Mouse (Mus musculus) hindbrain, embryonic 14.5 days (tissue): ENCODE measurements around the gene Mcat. TPM values are rescaled to one million over a fixed set of nuclear protein-coding genes. Genes with fewer than 3 reads are reported as not detected.
A peak's percentile ranks its signal among the peaks of the same experiment; 100 is the strongest.

Experiments
- ATAC-seq: fragments of 200-750 bp; cut with Nextera tagmentation; 2 replicates; pipeline ENCODE4 v1.8.0; 2017; ENCODE audit warnings: moderate number of reproducible peaks, mild to moderate bottlenecking, moderate TSS enrichment, moderate library complexity; ENCODE audit not compliant: low FRiP score
- DNase-seq: peaks from one replicate; pipeline ENCODE4 v3.0.0-alpha.2; 2015; ENCODE audit warnings: low spot score
- H3K27ac ChIP-seq: fragments of 300-500 bp; sonication (generic); 2 replicates; pipeline ENCODE4 v1.5.1; 2014; ENCODE audit warnings: mild to moderate bottlenecking, moderate library complexity
- H3K27me3 ChIP-seq: fragments of 300-500 bp; sonication (generic); 2 replicates; pipeline ENCODE4 v1.6.1; 2014; ENCODE audit warnings: mild to moderate bottlenecking, low read length, mixed read lengths; ENCODE audit not compliant: control insufficient read depth, insufficient read depth
- H3K36me3 ChIP-seq: fragments of 300-500 bp; sonication (generic); replicated peaks from 2 replicates; pipeline ENCODE4 v1.6.1; 2014; ENCODE audit not compliant: control insufficient read depth, insufficient read depth
- H3K4me1 ChIP-seq: fragments of 300-500 bp; sonication (generic); replicated peaks from 2 replicates; pipeline ENCODE4 v1.6.1; 2014; ENCODE audit warnings: antibody characterized with exemption, low read length, mixed read lengths; ENCODE audit not compliant: control insufficient read depth, insufficient read depth
- H3K4me2 ChIP-seq: fragments of 300-500 bp; sonication (generic); replicated peaks from 2 replicates; pipeline ENCODE4 v1.6.1; 2014; ENCODE audit warnings: mild to moderate bottlenecking, moderate library complexity
- H3K4me3 ChIP-seq: fragments of 300-500 bp; sonication (generic); replicated peaks from 2 replicates; pipeline ENCODE4 v1.5.1; 2014; ENCODE audit warnings: mild to moderate bottlenecking, low read length
- H3K9ac ChIP-seq: fragments of 300-500 bp; sonication (generic); 2 replicates; pipeline ENCODE4 v1.6.1; 2014
- H3K9me3 ChIP-seq: fragments of 300-500 bp; sonication (generic); 2 replicates; pipeline ENCODE4 v1.6.1; 2016; ENCODE audit warnings: low read length; ENCODE audit not compliant: control insufficient read depth
- WGBS: fragments of 180-500 bp; shearing (Covaris S2); extraction: QIAGEN DNeasy Blood & Tissue Kit; methylation state at CpG from one replicate; pipeline ENCODE4 v1.1.7; 2014; 5-methylcytosine and 5-hydroxymethylcytosine counted together
- polyA plus RNA-seq: library from polyadenylated mRNA; unstranded; fragments of >200 nt; fragmentation: Nextera tagmentation; extraction: Ambion mirVana; gene quantifications from 2 replicates; pipeline ENCODE4 v1.2.1, GENCODE M21; 2014

Mcat gene
- polyA plus RNA-seq, 1 experiment from 2014 or later = 37.6 TPM

GRCm38 (mm10) chr15:83524333-83524729 is 39.3 kb downstream of the Mcat start:
- peaks cover 32% of the 10 kb centered on the region for H3K27me3 ChIP-seq
- H3K36me3 ChIP-seq = no peaks in the 10 kb centered on the region
- H3K4me1 ChIP-seq = peaks cover 10% of the 10 kb centered on the region; the same call in 1 of the 2 replicates
- no peak for ATAC-seq
- H3K4me3 ChIP-seq = no peak overlapping the region
- no peak overlapping the region for H3K9ac ChIP-seq
- no peak overlapping the region for H3K4me2 ChIP-seq
- no peak overlapping the region for H3K27ac ChIP-seq
- DNase-seq = no peak
- 73% methylated on average over 3 of the region's 3 CpGs for WGBS
- H3K9me3 ChIP-seq = no peaks in the 10 kb centered on the region

GRCm38 (mm10) chr15:83523638-83524332 is 39.8 kb downstream of the Mcat start:
- ATAC-seq = no peak
- no peak overlapping the region for H3K4me3 ChIP-seq
- peaks cover 10% of the 10 kb centered on the region; the same call in 1 of the 2 replicates for H3K4me1 ChIP-seq
- H3K27ac ChIP-seq = no peak overlapping the region
- DNase-seq = no peak
- 0 out of 2 replicates have a peak overlapping the region, but pooled peaks have one; percentile 8 for H3K9ac ChIP-seq
- peaks cover 32% of the 10 kb centered on the region for H3K27me3 ChIP-seq
- no peak overlapping the region for H3K4me2 ChIP-seq
- H3K36me3 ChIP-seq = no peaks in the 10 kb centered on the region
- H3K9me3 ChIP-seq = no peaks in the 10 kb centered on the region
- 42% methylated on average over 14 of the region's 14 CpGs for WGBS

- no peak overlapping the region for H3K4me3 ChIP-seq
- no peak overlapping the region for H3K27ac ChIP-seq
- H3K4me1 ChIP-seq = peaks cover 10% of the 10 kb centered on the region; the same call in 1 of the 2 replicates
- H3K9me3 ChIP-seq = no peaks in the 10 kb centered on the region
- 11% methylated on average over 7 of the region's 7 CpGs for WGBS
- DNase-seq (no peak), ATAC-seq (no peak)
- no peak overlapping the region for H3K4me2 ChIP-seq
- H3K36me3 ChIP-seq = no peaks in the 10 kb centered on the region
- peaks cover 31% of the 10 kb centered on the region for H3K27me3 ChIP-seq
- H3K9ac ChIP-seq = 0 out of 2 replicates have a peak overlapping the region, but pooled peaks have one; percentile 8
Observed at GRCm38 (mm10) chr15:83523196-83523595, 40.4 kb downstream of the Mcat start.

DNA sequence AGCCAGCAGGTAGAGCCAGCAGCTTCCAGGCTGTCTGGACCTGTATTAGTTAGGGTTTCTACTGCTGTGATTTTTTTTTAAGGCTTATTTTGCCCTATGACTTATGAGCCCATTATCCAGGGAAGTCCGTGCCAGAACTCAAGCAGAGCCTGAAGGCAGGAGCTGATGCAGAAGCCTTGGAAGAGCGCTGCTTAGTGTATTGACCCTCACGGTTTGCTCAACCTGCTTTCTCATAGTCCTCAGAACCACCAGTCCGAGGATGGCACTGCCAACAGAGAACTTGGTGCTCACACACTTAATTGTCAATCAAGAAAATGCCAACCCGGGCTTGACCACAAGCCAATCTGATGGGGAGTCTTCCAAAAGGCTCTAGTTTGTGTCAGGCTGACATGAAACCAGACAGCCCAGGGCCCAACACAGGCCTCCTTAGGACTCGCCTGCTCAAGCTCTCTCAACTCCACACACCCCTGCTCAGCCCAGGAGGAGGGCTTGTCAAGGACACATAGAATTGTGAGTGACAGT is 42.7 kb downstream of the Mcat start:
- peaks cover 9% of the 10 kb centered on the region for H3K27me3 ChIP-seq
- H3K4me3 ChIP-seq = no peak overlapping the region
- no peaks in the 10 kb centered on the region for H3K9me3 ChIP-seq
- DNase-seq = no peak
- WGBS = 88% methylated on average over 6 of the region's 6 CpGs
- ATAC-seq = no peak
- H3K4me2 ChIP-seq = no peak overlapping the region
- H3K27ac ChIP-seq = no peak overlapping the region
- peaks cover 10% of the 10 kb centered on the region; the same call in 1 of the 2 replicates for H3K4me1 ChIP-seq
- no peaks in the 10 kb centered on the region for H3K36me3 ChIP-seq
- H3K9ac ChIP-seq = no peak overlapping the region

GRCm38 (mm10) chr15:83518215-83519048 is 45.2 kb downstream of the Mcat start:
- DNase-seq = peak; percentile 84
- Histone ChIP-seq H3K4me2 (no peak overlapping the region), H3K4me1 (peaks cover 5% of the 10 kb centered on the region; the same call in 1 of the 2 replicates), H3K27me3 (no peaks in the 10 kb centered on the region), H3K9ac (no peak overlapping the region), H3K4me3 (no peak overlapping the region), H3K36me3 (no peaks in the 10 kb centered on the region), H3K27ac (no peak overlapping the region), H3K9me3 (no peaks in the 10 kb centered on the region)
- peak; percentile 34; the same call in 1 of the 2 replicates for ATAC-seq
- 35% methylated on average over 20 of the region's 20 CpGs for WGBS

DNA sequence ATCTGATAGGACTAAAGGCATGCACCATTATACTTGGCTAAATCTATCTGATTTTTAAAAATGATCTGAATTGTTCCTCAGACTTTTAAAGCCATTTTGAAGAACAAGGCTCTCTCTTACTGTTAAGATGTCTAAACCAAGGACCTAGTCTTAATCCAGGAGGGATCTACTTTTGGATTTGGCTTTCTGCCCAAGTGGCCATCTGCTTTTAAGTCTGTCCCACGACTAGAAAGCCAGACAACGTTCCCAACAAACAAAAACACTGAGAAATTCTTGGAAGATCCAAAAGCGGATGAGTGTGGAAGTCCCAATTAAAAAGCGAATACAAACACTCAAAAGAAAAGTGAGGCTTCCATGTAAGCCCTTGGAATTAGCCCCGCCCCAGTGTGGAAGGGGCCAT is 48.6 kb downstream of the Mcat start:
- WGBS = 75% methylated on average over 5 of the region's 5 CpGs
- H3K27me3 ChIP-seq = no peaks in the 10 kb centered on the region
- no peak overlapping the region for H3K9ac ChIP-seq
- H3K9me3 ChIP-seq = no peaks in the 10 kb centered on the region
- no peak for ATAC-seq
- H3K27ac ChIP-seq = no peak overlapping the region
- no peak overlapping the region for H3K4me2 ChIP-seq
- no peak overlapping the region for H3K4me3 ChIP-seq
- no peaks in the 10 kb centered on the region for H3K36me3 ChIP-seq
- DNase-seq = no peak
- H3K4me1 ChIP-seq = 0 out of 2 replicates have a peak, but pooled peaks cover 1% of the 10 kb centered on the region

DNA sequence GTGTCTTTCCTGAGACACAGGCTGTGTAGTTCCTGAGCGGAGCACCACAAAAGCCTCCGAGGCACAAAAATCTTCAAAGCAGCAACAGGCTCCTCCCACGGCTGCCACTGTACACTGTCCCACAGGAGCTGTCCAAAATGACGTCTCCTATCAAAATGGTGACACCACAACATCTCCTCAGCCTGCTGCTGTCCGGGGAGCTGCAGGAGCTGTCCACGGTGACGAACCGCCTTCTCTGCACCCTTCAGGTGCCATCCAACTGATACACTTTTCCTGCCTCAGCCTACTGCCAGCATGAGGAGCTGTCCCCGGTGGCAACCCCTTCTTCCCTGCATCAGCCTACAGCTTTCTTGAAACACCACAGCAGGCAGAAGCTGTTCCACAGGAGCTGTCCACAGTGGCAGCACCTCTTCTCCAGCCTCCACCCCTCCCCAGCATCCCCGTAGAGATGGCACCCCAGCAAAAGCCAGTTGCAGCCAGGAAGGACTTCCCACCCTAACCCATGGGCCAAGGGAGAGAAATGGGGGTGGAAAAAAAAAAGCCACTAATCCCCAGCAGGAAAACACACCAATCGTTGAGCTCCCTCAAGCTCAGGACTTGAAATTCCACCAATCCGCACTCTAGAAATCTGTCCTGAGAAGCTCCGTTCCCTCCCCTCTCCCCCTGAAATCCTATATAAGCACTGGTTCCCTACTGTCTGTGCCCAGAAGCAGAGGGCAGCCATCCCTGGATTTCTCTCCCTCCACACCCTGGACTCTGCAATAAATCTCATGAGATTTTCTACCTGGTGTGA is 50.9 kb downstream of the Mcat start:
- Histone ChIP-seq H3K4me3 (no peak overlapping the region), H3K4me1 (peaks cover 14% of the 10 kb centered on the region)

DNA sequence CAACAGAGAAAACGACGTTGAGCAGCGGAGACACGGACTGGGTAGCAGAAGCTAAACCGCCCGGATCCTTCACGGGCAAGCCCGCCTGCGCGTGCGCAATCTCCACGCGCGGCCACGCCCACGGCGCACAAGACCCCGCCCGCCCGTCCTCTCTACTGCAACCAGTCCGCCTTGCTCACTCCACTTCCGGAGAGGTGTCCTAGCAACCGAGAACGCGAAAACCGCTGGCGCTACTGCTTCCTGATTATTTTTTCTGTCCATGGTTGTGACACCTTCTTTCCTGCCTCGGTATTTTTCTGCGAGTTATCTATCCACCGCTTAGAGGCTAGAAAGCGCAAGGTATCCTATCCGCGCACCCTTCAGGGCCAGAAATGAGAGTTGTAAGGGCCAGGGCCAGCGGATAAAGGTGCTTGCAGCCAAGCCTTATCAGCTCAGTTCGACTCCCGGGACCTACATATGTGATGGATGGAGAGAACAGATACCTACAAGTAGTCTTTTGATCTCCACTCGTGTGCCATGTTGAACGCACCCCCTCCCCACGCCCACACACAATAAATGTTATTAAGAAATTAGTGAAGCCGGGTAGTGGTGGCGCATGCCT is 52.7 kb downstream of the Mcat start, which contains the start of gene Ttll1:
Gene Ttll1, minus strand, starts transcription at position 89 of the 601 bp plus-strand sequence.
- Histone ChIP-seq H3K9ac (peak within 1 kb of the TSS; percentile 77), H3K4me2 (peak within 1 kb of the TSS; percentile 57), H3K36me3 (0 out of 2 replicates have a peak, but pooled peaks cover 1% of the 10 kb centered on the region), H3K4me1 (peaks cover 14% of the 10 kb centered on the region), H3K27me3 (no peaks in the 10 kb centered on the region), H3K9me3 (no peaks in the 10 kb centered on the region), H3K27ac (peak within 1 kb of the TSS; percentile 93), H3K4me3 (peak within 1 kb of the TSS; percentile 61)
- WGBS = 14% methylated on average over 41 of the region's 41 CpGs
- DNase-seq (peak; percentile 99), ATAC-seq (peak; percentile 94)

More for the DNA sequence above, 50.9 kb downstream of the Mcat start:
- Histone ChIP-seq H3K27me3 (no peaks in the 10 kb centered on the region), H3K4me2 (no peak overlapping the region), H3K9ac (no peak overlapping the region), H3K9me3 (no peaks in the 10 kb centered on the region), H3K36me3 (no peaks in the 10 kb centered on the region), H3K27ac (no peak overlapping the region)
- WGBS = 80% methylated on average over 13 of the region's 13 CpGs
- ATAC-seq = no peak
- no peak for DNase-seq
